Mouse (Mus musculus): ENCODE measurements around the gene Slc52a3.

Gene Slc52a3

DNA sequence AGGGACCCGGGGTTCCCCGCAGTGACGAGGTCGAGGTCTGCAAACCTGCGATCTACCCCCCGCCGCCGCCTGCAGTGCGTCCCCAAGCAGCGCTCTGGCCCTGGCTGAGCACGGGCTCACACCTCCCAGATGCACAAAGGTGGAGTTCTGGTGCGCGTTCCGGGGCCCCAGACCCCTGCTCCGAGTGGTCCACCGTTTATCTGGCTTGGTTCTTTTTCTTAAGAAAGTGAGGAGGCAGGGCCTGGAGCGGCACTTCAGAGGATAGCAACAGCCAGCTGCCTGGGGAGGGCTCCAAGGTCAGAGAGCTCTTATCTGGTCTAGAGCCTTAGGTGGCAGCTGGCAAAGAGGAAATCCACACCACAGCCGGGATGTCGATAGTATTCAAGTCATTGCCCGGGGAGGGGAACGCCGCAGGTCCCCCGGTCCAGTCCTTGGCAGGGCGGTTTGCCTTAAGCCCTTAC lies 52.7 kb downstream of the Slc52a3 start:
- DNase-seq = no peak

- DNase-seq = no peak
These were observed 53.4 kb downstream of the Slc52a3 start for GRCm38 (mm10) chr2:152049611-152050270.

DNA sequence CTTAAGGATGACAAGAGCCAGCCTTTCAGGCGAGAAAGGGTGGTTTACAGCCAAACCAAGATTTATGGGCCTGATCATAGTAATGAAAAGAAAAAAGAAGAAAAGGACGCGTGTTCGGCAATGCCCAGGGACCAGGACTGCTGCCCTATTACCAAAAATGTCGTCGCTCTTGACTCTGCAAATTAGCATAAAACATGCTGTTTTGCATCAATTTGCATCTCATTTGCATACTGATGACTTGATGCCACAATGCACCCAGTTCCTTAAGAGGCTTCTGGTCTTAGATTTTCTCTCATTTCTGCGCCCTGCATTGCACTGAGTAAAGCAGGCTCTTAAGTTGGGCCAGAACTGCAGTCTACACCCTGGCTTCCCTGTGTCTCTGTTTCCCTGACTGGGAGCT lies 54.0 kb downstream of the Slc52a3 start:
- no peak for DNase-seq

- DNase-seq = no peak
These were observed 55.7 kb downstream of the Slc52a3 start for GRCm38 (mm10) chr2:152051985-152052384.

GRCm38 (mm10) chr2:152055406-152055805 lies 59.1 kb downstream of the Slc52a3 start:
- no peak for DNase-seq

DNA sequence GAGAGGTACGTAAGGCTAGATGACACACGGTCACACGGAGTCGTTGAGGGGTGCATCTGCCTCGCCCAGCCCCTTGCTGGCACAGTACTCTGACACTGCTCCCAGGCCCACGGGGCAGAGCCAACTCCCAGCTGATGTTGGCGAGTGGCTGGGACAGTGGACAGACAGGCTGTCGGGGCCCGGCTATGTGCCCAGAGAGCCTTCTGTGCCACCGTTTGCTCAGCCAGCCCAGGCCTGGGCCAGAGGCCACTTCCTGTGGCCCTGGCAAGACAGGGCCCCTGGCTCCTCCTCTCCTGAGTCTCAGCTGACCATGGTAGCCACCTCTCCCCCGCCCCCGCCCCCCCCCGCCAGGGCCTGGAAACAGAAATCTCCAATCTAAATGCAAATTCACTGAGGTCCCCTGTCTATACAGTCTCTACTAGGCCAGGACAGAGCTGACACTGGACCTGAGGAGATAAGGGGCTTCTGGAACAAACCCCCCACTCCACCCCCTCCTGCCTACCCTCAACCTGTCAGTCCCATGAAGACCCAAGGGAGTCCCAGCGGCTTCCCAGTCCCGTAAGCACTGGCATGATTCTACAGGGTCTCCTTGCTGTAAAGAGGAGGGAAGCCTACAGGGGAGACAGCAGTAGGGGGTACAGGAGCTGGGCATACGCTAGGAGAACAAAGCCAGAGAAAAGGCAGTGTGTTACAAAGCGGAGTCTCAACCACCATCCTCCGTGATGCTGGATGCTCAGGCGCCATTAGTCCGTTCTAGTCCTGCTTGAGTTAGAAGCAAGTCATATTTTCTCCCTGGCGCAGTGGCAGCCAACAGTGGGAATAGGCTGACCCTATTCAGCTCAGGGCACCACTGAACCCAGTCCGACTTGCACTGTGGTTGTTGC lies 60.3 kb downstream of the Slc52a3 start:
- DNase-seq = no peak

DNA sequence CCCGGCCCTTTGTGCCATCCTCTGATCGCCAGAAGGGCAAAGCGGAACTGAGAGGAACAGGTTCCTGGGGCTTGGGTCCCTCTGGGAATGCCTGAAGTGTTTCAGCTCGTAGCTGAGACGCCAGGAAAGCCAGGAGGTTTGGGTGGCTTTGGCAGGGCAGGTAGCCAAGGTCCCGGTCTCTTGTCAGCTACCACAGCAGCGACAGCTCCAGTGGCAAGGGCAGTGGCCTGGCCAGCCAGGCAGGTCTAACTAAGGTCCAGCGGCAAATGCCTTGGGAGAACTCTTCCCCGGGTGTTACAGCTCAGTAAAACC lies 60.9 kb downstream of the Slc52a3 start:
- no peak for DNase-seq

Measured in right cerebral cortex, postnatal 25 days (tissue).